Mouse (Mus musculus) induced T-regulatory cell, adult 2 months (primary cell): ENCODE measurements around the gene Dapp1.
A peak's percentile ranks its signal among the peaks of the same experiment; 100 is the strongest.
"Not testable (repeated sequence)": the region's sequence is repeated elsewhere in the genome, so short reads cannot be mapped to it uniquely, and the experiment has no call there.

ENCODE experiments used
- DNase-seq: peaks from one replicate; pipeline ENCODE4 v3.0.0-alpha.2; 2012; ENCODE audit warnings: low read depth

The Dapp1 gene

GRCm38 (mm10) chr3:137989405-137989804, 8.1 kb upstream of the Dapp1 start:
- no peak for DNase-seq

- DNase-seq = peak; percentile 83
Measured at GRCm38 (mm10) chr3:137980435-137981381, 637 bp downstream of the Dapp1 start.

GRCm38 (mm10) chr3:137978233-137978632, 3.1 kb downstream of the Dapp1 start:
- no peak for DNase-seq

DNA sequence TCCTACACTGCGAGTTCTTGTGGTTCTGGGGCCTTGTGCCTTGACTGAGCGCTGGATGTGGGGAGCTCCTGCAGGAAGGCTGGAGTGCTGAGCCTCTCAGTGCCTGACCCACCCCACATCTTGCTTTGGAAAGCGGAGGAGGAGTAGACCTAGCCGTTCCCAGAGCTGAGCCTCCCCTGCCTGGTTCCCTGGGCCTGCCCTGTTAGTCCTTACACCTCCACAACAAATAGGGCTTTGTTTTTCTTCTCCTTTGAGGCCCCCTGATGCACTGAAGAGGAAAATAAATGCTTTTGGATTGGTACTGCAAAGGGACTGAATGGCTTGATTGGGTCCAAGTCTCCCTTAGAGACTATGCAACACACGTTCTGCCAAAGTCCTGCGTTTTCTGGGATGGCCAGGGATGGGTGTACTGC, 3.7 kb downstream of the Dapp1 start:
- no peak for DNase-seq

DNA sequence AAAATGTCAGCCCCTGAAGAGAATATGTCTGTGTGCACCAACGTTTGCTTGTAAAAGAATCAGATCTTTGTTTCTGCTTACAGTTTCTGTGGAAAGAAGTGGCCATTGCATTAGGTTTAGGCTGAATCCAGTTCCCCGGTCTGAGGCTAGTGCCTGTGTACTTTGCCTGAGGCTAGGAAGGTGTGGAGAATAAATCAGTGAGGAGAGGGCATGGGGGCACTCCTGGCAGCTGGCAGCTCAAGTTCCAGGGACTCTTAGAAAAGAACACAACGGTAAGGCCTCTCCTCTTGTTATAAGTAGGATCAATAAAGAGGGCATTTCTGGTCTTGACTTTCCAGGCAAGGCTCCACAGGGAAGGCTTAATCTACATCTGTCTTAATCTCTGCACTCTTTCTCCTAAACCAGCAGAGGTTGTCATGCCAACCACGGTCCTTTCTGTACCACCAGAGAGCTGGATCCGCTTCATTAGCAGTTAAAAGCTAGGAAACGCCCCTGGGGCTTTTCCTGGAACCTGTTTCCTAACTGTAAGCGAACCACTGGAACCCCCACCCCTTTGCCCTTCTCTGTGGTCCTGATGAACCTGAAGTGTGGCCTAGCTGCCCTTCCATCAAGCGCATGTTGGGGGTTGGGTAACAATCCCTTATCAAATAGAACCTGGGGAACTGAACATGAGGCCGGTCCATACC, 4.3 kb downstream of the Dapp1 start:
- DNase-seq = no peak

- DNase-seq = no peak
Measured at GRCm38 (mm10) chr3:137975856-137976423, 5.4 kb downstream of the Dapp1 start.

- no peak for DNase-seq
Measured at GRCm38 (mm10) chr3:137975435-137975834, 5.9 kb downstream of the Dapp1 start.

GRCm38 (mm10) chr3:137974306-137974705, 7.0 kb downstream of the Dapp1 start:
- DNase-seq = no peak

DNA sequence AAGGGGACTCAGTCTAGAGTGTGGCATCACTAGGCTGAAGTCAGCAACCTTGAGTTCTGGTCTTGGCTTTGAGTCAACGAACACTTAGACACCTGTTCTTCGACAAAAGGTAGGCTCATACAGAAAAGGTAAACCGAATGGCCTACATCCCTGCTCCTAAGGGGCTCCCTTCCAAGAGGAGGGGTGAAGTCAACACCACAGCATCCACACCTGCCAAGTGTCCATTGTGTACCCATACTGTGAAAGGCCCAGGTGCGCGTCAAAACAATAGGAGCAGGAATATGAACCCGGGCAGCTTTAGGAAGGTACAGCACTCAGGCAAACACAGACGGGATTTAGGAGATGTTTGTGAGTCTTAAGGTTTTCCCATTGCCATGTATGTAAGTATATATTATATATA, 8.4 kb downstream of the Dapp1 start:
- DNase-seq = no peak

GRCm38 (mm10) chr3:137972224-137972623, 9.1 kb downstream of the Dapp1 start:
- no peak for DNase-seq

- no peak for DNase-seq
Measured at GRCm38 (mm10) chr3:137969951-137970350, 11.4 kb downstream of the Dapp1 start.

DNA sequence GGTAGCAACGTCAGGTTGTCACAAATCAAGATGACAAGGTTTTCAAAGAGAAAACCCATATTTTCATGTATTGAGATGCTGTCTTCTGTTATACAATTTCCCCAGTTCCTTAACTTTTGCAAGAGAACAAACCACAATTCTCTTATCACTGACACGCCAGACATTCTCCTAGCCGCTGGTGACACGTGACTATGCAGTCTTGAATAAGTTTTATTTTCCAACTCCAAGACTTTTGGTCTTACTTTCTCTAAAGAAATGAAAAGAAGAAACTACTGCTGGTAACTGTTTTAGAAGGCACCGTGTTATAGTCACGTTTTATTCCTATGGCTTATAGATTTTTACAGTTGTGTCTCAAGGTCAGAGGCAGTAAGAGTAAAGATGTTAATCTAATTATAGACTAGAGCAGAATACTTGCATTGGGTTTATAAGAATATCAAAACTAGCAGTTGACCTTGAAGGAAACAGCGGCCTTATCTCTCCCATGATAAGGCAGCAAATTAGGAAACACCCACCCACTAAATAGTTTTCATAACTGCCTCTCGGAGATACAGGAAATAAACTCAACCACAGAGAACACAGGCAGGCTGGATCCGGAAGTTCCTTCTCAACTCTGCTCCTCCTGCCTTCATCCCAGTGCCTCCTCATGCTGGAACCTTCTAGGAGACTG, 12.4 kb downstream of the Dapp1 start:
- DNase-seq = peak; percentile 72

- DNase-seq = no peak
Measured at GRCm38 (mm10) chr3:137968105-137968819, 13.1 kb downstream of the Dapp1 start.

DNA sequence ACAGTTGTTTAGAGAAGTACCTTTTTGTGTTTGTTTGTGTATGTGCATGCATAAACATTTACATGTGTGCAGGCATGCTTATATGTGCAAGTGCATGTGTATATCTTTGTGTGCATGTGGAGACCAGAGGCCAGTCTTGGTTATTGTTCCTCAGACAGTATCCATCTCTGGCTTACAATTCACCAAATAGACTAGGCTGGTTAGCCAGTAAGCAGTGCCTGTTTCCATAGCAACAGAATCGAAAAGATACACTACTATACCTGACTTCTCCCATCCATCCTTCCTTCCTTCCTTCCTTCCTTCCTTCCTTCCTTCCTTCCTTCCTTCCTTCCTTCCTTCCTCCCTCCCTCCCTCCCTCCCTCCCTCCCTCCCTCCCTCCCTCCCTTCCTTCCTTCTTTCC, 17.3 kb downstream of the Dapp1 start:
- not testable (repeated sequence) for DNase-seq

DNA sequence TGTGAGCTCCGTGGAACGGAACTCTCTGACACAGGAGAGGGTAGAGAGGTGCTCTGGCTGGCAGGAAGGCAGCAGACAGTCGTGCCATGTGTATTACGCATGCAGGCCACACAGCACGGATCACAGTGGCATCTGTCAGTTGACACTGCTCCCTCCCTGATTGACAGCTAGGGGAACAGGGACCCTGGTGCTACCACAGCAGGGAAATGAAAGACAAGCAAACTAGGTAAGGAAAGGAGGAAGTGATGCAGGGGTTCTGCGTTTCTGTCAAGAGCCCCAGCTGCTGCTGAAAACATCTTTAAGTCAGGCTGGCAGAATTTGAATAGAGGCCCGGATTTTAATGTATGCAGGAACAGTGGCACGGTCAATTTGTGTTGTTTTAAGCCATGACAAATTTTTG, 17.8 kb downstream of the Dapp1 start:
- no peak for DNase-seq

GRCm38 (mm10) chr3:137961736-137962385, 19.5 kb downstream of the Dapp1 start:
- no peak for DNase-seq

DNA sequence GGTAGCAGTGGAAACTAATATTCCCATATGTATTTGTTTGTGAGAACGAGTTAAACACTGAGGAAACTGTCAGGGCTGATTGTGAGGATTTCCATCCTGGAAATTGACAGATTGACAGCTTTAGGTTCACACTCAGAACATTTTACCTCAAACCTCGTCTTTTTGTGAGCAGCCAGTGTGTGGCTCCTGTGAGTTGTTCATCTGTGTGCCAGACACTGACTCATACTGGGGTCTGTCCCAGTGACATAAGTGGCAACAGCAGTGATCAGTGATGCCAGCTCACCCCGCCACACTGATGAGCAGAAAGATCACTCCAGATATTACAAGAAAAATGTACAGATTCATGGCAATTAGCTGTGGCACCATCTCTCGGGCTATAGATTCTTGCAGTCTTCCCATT, 21.9 kb downstream of the Dapp1 start:
- no peak for DNase-seq

- DNase-seq = no peak
Measured at GRCm38 (mm10) chr3:137958352-137958751, 23.0 kb downstream of the Dapp1 start.

- DNase-seq = no peak
Measured at GRCm38 (mm10) chr3:137957864-137958263, 23.5 kb downstream of the Dapp1 start.

GRCm38 (mm10) chr3:137955560-137956081, 25.7 kb downstream of the Dapp1 start:
- DNase-seq = peak; percentile 82
